10 mouse cellular contexts compared by ENCODE assay signal in genomic region chr17:85818098-85818855, GRCm38 (mm10).
DNase-seq lines count a peak whose midpoint lies in the region; ATAC-seq lines count a peak whose summit lies in the region.
"Had no signal": no experiment of that assay in that cellular context is flagged by ENCODE, and none has a peak within 500 bp of the region (broad histone marks: within the 10 kb centered on the region; RNA-seq: fewer than 3 reads in every experiment).

No protein-coding gene starts in this region.

- 0 out of 2 replicates have a peak, but pooled peaks have one; percentile 31 for ATAC-seq in heart, embryonic 15.5 days (replicated peaks; ENCODE audit: insufficient number of reproducible peaks, insufficient read depth, low FRiP score, low read depth)
- ATAC-seq in limb, embryonic 12.5 days (ENCODE audit: insufficient number of reproducible peaks, insufficient read depth, low FRiP score, low TSS enrichment, low read depth): no peak
- ATAC-seq: intestine, postnatal 0 days had no signal

- no peaks in the 10 kb centered on the region for H3K36me3 ChIP-seq in heart, embryonic 15.5 days
- no peaks in the 10 kb centered on the region for H3K36me3 ChIP-seq in limb, embryonic 12.5 days

- H3K27me3 ChIP-seq in heart, embryonic 15.5 days: no peaks in the 10 kb centered on the region
- 0 out of 2 replicates have a peak, but pooled peaks cover 2% of the 10 kb centered on the region for H3K27me3 ChIP-seq in limb, embryonic 12.5 days
- H3K27me3 ChIP-seq: CH12.LX had no signal

- no peak overlapping the region for H3K9ac ChIP-seq in heart, embryonic 15.5 days
- no peak overlapping the region for H3K9ac ChIP-seq in limb, embryonic 12.5 days (replicated peaks)

- no peak for DNase-seq in heart, postnatal 25 days (ENCODE audit: low spot score)
- peak; percentile 14 for DNase-seq in ZHBTc4 (ENCODE audit: low read depth, low spot score)
- DNase-seq in spleen, postnatal 36 days (ENCODE audit: low spot score in 2 of 2): no peak
- no peak for DNase-seq in layer of hippocampus, adult 8-10 months (ENCODE audit: low spot score in 2 of 2)
- DNase-seq: thymus, postnatal 36 days had no signal

- intact Hi-C loops in heart, postnatal 25 days (cut with DNase I): no loop called here

- H3K9me3 ChIP-seq in heart, embryonic 15.5 days (replicated peaks): no peaks in the 10 kb centered on the region
- H3K9me3 ChIP-seq in limb, embryonic 12.5 days: 0 out of 2 replicates have a peak, but pooled peaks cover 6% of the 10 kb centered on the region

- no peak overlapping the region for H3K4me3 ChIP-seq in heart, embryonic 15.5 days
- H3K4me3 ChIP-seq in brown adipose tissue, adult 24 weeks (ENCODE audit: insufficient read depth, low read depth, low read length): 0 out of 2 replicates have a peak overlapping the region, but pooled peaks have one; percentile 2
- H3K4me3 ChIP-seq in limb, embryonic 12.5 days (replicated peaks): no peak overlapping the region

- H3K4me2 ChIP-seq in heart, embryonic 15.5 days: peak overlapping the region; percentile 22; the same call in 1 of the 2 replicates
- H3K4me2 ChIP-seq in limb, embryonic 12.5 days: peak overlapping the region; percentile 13; the same call in 1 of the 2 replicates

- no peaks in the 10 kb centered on the region for H3K4me1 ChIP-seq in heart, embryonic 15.5 days (replicated peaks)
- no peaks in the 10 kb centered on the region for H3K4me1 ChIP-seq in brown adipose tissue, adult 24 weeks (ENCODE audit: control insufficient read depth, insufficient read depth, insufficient read length, low read length)
- peaks cover 27% of the 10 kb centered on the region for H3K4me1 ChIP-seq in limb, embryonic 12.5 days (replicated peaks)

- 57% methylated on average over 17 of the region's 17 CpGs for WGBS in heart, embryonic 15.5 days
- WGBS in limb, embryonic 12.5 days: 55% methylated on average over 17 of the region's 17 CpGs

- no peak overlapping the region for H3K27ac ChIP-seq in heart, embryonic 15.5 days
- no peak overlapping the region for H3K27ac ChIP-seq in brown adipose tissue, adult 24 weeks (replicated peaks; ENCODE audit: low read depth, low read length)
- H3K27ac ChIP-seq in limb, embryonic 12.5 days: 0 out of 2 replicates have a peak overlapping the region, but pooled peaks have one; percentile 24
